Mouse (Mus musculus): ENCODE results near the gene Slc16a2.

DNA sequence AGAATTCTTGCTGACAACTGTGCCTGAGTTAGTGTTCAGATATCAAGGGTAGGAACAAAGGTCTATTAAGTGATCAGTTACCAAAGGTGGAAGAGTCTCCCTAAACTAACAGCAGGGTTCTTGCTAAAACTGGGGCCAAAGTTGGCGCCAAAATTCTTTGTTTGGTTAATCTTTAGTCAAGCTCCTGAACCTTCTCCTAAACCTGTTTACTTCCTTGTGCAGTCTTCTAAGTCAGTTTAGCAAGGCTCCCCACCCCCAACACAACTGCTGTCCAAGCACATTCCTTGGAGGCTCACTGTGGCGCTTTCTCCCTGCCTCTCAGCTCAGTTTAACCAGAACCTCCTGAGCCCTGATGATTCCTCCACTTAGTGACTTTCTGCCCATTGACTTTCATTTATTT, 168.8 kb downstream of the Slc16a2 start:
- TF ChIP-seq CTCF (IDR thresholded peaks at IDR 0.05; ENCODE audit: insufficient read depth, low read length) (no peak), POLR2A (IDR thresholded peaks at IDR 0.05; ENCODE audit: borderline replicate concordance, extremely low read depth, low read depth, low read length) (no peak)
